Mouse (Mus musculus) limb, embryonic 13.5 days (tissue): ENCODE measurements around the gene Slc25a24. TPM values are rescaled to one million over a fixed set of nuclear protein-coding genes. Genes with fewer than 3 reads are reported as not detected.

Experiments used
- ATAC-seq: fragments of 200-750 bp; cut with Nextera tagmentation; 2 replicates; pipeline ENCODE4 v1.8.0; 2017; ENCODE audit warnings: low read depth, moderate number of reproducible peaks, moderate TSS enrichment; ENCODE audit not compliant: low FRiP score
- H3K27ac ChIP-seq: fragments of 300-500 bp; sonication (generic); 2 replicates; pipeline ENCODE4 v1.5.1; 2015; ENCODE audit warnings: inconsistent platforms, mild to moderate bottlenecking, moderate library complexity
- H3K27me3 ChIP-seq: fragments of 300-500 bp; sonication (generic); 2 replicates; pipeline ENCODE4 v1.6.1; 2015; ENCODE audit warnings: mild to moderate bottlenecking, inconsistent platforms
- H3K36me3 ChIP-seq: fragments of 300-500 bp; sonication (generic); 2 replicates; pipeline ENCODE4 v1.6.1; 2015; ENCODE audit warnings: inconsistent platforms, mild to moderate bottlenecking, moderate library complexity
- H3K4me1 ChIP-seq: fragments of 300-500 bp; sonication (generic); 2 replicates; pipeline ENCODE4 v1.6.1; 2015; ENCODE audit warnings: inconsistent platforms
- H3K4me2 ChIP-seq: fragments of 300-500 bp; sonication (generic); replicated peaks from 2 replicates; pipeline ENCODE4 v1.6.1; 2015; ENCODE audit warnings: inconsistent platforms, mild to moderate bottlenecking, moderate library complexity
- H3K4me3 ChIP-seq: fragments of 300-500 bp; sonication (generic); 2 replicates; pipeline ENCODE4 v1.5.1; 2015; ENCODE audit warnings: moderate library complexity, mild to moderate bottlenecking, inconsistent platforms
- H3K9ac ChIP-seq: fragments of 300-500 bp; sonication (generic); 2 replicates; pipeline ENCODE4 v1.6.1; 2015; ENCODE audit warnings: mild to moderate bottlenecking, inconsistent platforms
- H3K9me3 ChIP-seq: fragments of 300-500 bp; sonication (generic); 2 replicates; pipeline ENCODE4 v1.6.1; 2016; ENCODE audit warnings: inconsistent platforms
- WGBS: fragments of 180-500 bp; shearing (Covaris S2); methylation state at CpG from one replicate; pipeline ENCODE4 v1.1.7; 2015; 5-methylcytosine and 5-hydroxymethylcytosine counted together
- polyA plus RNA-seq: library from polyadenylated mRNA; unstranded; fragments of >200 nt; fragmentation: Nextera tagmentation; extraction: Ambion mirVana; gene quantifications from 2 replicates; pipeline ENCODE4 v1.2.1, GENCODE M21; 2015

Slc25a24 gene
- 45.0 and 51.0 TPM in 2 replicates for polyA plus RNA-seq

DNA sequence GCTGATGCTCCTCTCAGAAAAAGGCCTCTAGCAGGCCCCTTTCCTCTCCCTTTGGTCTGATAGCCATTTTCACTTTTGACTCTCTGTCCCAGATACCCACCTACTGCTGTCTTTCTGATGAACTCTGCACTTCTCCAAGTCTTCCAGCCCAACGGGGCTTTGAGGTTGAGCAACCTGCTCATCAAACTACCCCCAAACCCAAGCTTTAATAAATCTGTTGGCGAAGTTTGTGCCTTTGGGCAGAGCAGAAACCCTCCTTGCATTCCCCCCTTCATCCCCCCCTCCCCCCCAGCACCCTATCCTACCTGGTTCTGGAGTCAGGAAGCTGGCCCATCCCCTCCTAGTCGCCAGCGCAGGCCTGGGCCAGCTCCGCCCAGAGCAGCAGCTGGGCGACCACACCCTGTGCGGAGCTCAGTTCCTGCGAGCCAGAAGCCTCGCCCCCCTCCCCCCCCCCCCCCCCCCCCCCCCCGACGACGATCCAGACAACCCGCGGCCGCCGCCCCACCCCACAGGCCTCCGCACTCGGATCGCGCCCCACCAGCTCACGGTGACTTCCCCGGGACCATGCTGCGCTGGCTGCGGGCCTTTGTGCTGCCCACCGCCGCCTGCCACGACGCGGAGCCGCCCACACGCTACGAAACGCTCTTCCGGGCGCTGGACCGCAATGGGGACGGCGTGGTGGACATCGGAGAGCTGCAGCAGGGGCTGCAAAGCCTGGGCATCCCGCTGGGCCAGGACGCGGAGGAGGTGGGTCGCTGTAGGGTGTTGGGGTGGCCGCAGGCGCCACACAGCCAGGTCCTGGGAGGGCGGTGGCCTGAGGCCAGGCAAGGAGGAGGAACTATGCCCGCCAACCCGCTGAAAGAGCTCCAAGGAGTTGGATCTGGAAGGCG is at the start of gene Slc25a24:
TSS of gene Slc25a24 (plus strand) at position 509 of the 890 bp plus-strand sequence.
- 3% methylated on average over 35 of the region's 49 CpGs for WGBS

GRCm38 (mm10) chr3:109080169-109080568 is 42.8 kb upstream of the Slc25a24 start, which contains the start of gene Slc25a54:
Gene Slc25a54, plus strand, starts transcription at chr3:109080469.
- Histone ChIP-seq H3K4me3 (no peak within 1 kb of the TSS), H3K4me1 (no peaks in the 10 kb centered on the region), H3K36me3 (no peaks in the 10 kb centered on the region), H3K27ac (no peak within 1 kb of the TSS), H3K9me3 (no peaks in the 10 kb centered on the region), H3K27me3 (no peaks in the 10 kb centered on the region), H3K9ac (no peak within 1 kb of the TSS), H3K4me2 (no peak within 1 kb of the TSS)
- WGBS, result 93% methylated on average over 17 of the region's 17 CpGs
- no peak for ATAC-seq

More for the DNA sequence above, at the start of gene Slc25a24:
- Histone ChIP-seq H3K27me3 (no peaks in the 10 kb centered on the region), H3K4me3 (peak within 1 kb of the TSS; percentile 85), H3K36me3 (peaks cover 13% of the 10 kb centered on the region), H3K4me1 (peaks cover 24% of the 10 kb centered on the region), H3K4me2 (peak within 1 kb of the TSS; percentile 80), H3K9me3 (no peaks in the 10 kb centered on the region; the same call in 1 of the 2 replicates), H3K9ac (peak within 1 kb of the TSS; percentile 95), H3K27ac (peak within 1 kb of the TSS; percentile 87)
- peak; percentile 92 for ATAC-seq

- Histone ChIP-seq H3K36me3 (no peaks in the 10 kb centered on the region), H3K9ac (no peak overlapping the region), H3K27me3 (no peaks in the 10 kb centered on the region), H3K9me3 (no peaks in the 10 kb centered on the region), H3K4me2 (no peak overlapping the region), H3K4me3 (no peak overlapping the region), H3K27ac (no peak overlapping the region), H3K4me1 (no peaks in the 10 kb centered on the region)
- ATAC-seq, result no peak
- 91% methylated on average over 2 of the region's 2 CpGs for WGBS
These were observed 38.5 kb upstream of the Slc25a24 start for GRCm38 (mm10) chr3:109084418-109084817.

DNA sequence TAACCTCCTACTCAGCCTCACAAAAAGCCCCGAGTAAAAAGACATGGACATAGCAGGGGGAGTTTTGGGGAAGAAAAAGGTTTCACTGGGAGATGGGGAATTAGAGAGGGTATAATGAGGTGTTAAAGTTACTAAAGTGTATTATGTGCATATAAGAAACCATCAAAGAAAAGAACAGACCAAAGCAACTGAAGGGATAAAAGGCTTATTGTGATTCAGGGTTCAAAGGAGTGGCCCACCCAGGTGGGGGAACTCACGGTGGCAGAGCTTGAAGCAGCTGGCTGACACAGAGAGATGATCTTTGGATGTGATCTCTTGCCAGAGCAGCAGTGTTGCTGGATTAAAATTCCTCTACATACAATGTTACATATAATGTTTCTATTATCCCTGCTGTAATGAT is 34.5 kb upstream of the Slc25a24 start:
- Histone ChIP-seq H3K4me2 (no peak overlapping the region), H3K27me3 (no peaks in the 10 kb centered on the region), H3K9ac (no peak overlapping the region), H3K4me3 (no peak overlapping the region), H3K4me1 (no peaks in the 10 kb centered on the region), H3K9me3 (no peaks in the 10 kb centered on the region), H3K27ac (no peak overlapping the region), H3K36me3 (no peaks in the 10 kb centered on the region)
- ATAC-seq, result no peak
- 10% methylated on average over 2 of the region's 2 CpGs for WGBS

DNA sequence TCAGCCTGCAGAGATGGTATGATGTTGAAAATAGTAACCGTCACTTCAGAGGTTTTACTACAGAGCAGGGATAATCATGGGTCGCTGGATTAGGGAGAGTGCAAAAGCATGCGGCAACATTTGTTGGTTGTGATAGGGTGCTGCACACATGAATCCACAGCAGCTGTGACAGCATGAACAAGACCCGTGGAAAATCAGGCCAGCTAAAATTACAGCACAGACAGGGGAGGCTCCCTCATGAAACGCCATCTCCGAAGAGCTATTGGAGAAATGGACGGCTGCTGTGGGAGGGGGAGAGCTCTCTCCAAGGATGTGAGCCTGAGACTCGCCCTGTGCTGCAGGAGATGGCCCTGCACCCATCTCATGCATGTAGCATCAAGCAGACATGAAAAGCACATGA is 18.2 kb upstream of the Slc25a24 start:
- H3K27me3 ChIP-seq, result no peaks in the 10 kb centered on the region
- H3K4me2 ChIP-seq, result no peak overlapping the region
- H3K9ac ChIP-seq, result no peak overlapping the region
- H3K4me1 ChIP-seq, result no peaks in the 10 kb centered on the region
- H3K9me3 ChIP-seq, result no peaks in the 10 kb centered on the region
- ATAC-seq, result peak; percentile 82
- H3K27ac ChIP-seq, result no peak overlapping the region
- H3K36me3 ChIP-seq, result no peaks in the 10 kb centered on the region
- 51% methylated on average over 8 of the region's 8 CpGs for WGBS
- no peak overlapping the region for H3K4me3 ChIP-seq

DNA sequence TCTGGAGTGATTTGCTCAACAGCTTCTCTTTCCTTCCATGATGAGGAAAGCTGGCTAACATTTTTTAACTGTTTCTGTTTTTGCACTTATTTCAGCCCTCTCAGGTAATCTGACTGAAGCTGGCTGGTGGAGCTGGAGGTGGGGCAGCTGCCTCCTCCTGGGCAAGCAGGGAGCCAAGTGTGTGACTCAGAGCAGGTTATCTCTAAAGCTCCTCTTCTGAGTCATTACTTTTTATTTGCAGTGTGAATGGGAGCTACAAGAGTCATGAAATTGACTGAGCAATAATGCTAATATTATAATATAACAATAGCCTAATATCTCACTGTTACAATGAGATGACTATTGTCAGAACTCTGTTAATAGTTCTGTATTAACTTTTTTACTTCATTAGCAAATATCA is 5.8 kb upstream of the Slc25a24 start:
- Histone ChIP-seq H3K4me3 (no peak overlapping the region), H3K27me3 (no peaks in the 10 kb centered on the region), H3K9me3 (no peaks in the 10 kb centered on the region), H3K4me1 (peaks cover under 1% of the 10 kb centered on the region; the same call in 1 of the 2 replicates), H3K36me3 (no peaks in the 10 kb centered on the region), H3K27ac (no peak overlapping the region), H3K4me2 (no peak overlapping the region), H3K9ac (no peak overlapping the region)
- no peak for ATAC-seq

DNA sequence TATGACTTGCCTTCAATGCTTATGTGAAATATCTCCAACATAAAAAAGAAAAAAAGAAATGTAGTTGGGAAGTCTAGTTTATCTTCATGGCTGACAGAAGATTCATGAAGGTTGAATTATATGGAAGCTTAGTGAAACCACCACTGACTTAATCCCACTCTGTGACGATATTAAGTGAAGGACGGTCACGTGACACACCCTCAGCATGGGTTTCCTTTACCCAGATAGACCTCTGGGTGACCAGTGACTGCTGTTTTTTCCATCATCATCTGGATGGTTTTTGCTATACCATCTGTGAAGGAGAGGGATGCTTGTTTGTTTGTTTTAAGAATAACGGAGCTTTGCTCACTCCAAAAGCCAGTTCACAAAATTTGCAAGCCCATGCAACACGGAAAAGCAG is 3.4 kb upstream of the Slc25a24 start:
- Histone ChIP-seq H3K4me1 (peaks cover 16% of the 10 kb centered on the region), H3K27ac (no peak overlapping the region), H3K9me3 (no peaks in the 10 kb centered on the region), H3K4me2 (no peak overlapping the region), H3K9ac (no peak overlapping the region), H3K4me3 (no peak overlapping the region), H3K27me3 (no peaks in the 10 kb centered on the region), H3K36me3 (no peaks in the 10 kb centered on the region)
- no peak for ATAC-seq
- 86% methylated on average over 5 of the region's 5 CpGs for WGBS

GRCm38 (mm10) chr3:109119973-109120372 is 3.0 kb upstream of the Slc25a24 start:
- no peak overlapping the region for H3K4me3 ChIP-seq
- H3K4me1 ChIP-seq, result peaks cover 16% of the 10 kb centered on the region
- no peak for ATAC-seq
- H3K9me3 ChIP-seq, result no peaks in the 10 kb centered on the region
- H3K4me2 ChIP-seq, result no peak overlapping the region
- no peaks in the 10 kb centered on the region for H3K27me3 ChIP-seq
- H3K36me3 ChIP-seq, result no peaks in the 10 kb centered on the region
- no peak overlapping the region for H3K9ac ChIP-seq
- no peak overlapping the region for H3K27ac ChIP-seq
- 87% methylated on average over 5 of the region's 5 CpGs for WGBS

GRCm38 (mm10) chr3:109123531-109123981 is 607 bp downstream of the Slc25a24 start:
- ATAC-seq, result no peak; the same call in 1 of the 2 replicates
- WGBS, result 5% methylated on average over 8 of the region's 8 CpGs

DNA sequence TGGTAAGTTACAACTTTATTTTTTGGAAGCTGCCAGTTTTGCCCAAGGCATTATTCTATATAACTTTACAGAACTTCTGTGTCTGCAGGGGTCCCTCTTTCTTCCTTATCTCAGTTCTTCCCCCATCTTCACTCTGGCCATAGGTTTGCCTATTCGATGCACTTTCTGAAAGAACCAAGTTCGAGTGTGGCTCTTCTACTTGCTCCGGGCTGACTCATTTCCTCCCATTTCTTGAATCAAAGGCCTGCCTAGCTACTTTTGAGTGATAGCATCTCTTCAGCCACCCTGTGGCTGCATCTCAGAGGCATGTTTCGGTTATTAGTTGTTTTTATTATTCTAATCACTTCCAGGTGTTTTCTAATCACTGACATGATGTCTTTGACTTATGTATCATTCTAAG is 1.1 kb downstream of the Slc25a24 start:
- H3K27me3 ChIP-seq, result no peaks in the 10 kb centered on the region
- no peak for ATAC-seq
- H3K4me2 ChIP-seq, result peak overlapping the region; percentile 80
- H3K27ac ChIP-seq, result no peak overlapping the region
- WGBS, result 31% methylated on average over 4 of the region's 4 CpGs
- peak overlapping the region; percentile 85 for H3K4me3 ChIP-seq
- peaks cover 24% of the 10 kb centered on the region for H3K4me1 ChIP-seq
- peak overlapping the region; percentile 95 for H3K9ac ChIP-seq
- no peaks in the 10 kb centered on the region; the same call in 1 of the 2 replicates for H3K9me3 ChIP-seq
- H3K36me3 ChIP-seq, result peaks cover 13% of the 10 kb centered on the region

More at GRCm38 (mm10) chr3:109123531-109123981, 607 bp downstream of the Slc25a24 start:
- Histone ChIP-seq H3K4me1 (peaks cover 24% of the 10 kb centered on the region), H3K4me3 (peak overlapping the region; percentile 85), H3K9me3 (no peaks in the 10 kb centered on the region; the same call in 1 of the 2 replicates), H3K36me3 (peaks cover 13% of the 10 kb centered on the region), H3K9ac (peak overlapping the region; percentile 95), H3K27me3 (no peaks in the 10 kb centered on the region), H3K27ac (peak overlapping the region; percentile 87), H3K4me2 (peak overlapping the region; percentile 80)

- no peak overlapping the region for H3K9ac ChIP-seq
- H3K27me3 ChIP-seq, result no peaks in the 10 kb centered on the region
- 80% methylated on average over 6 of the region's 6 CpGs for WGBS
- H3K27ac ChIP-seq, result no peak overlapping the region
- no peak overlapping the region for H3K4me2 ChIP-seq
- ATAC-seq, result no peak
- H3K4me3 ChIP-seq, result no peak overlapping the region
- peaks cover 18% of the 10 kb centered on the region for H3K36me3 ChIP-seq
- H3K4me1 ChIP-seq, result peaks cover 24% of the 10 kb centered on the region
- H3K9me3 ChIP-seq, result no peaks in the 10 kb centered on the region; the same call in 1 of the 2 replicates
These were observed 2.6 kb downstream of the Slc25a24 start for GRCm38 (mm10) chr3:109125531-109125930.

- H3K9ac ChIP-seq, result no peak overlapping the region
- peaks cover 8% of the 10 kb centered on the region for H3K9me3 ChIP-seq
- no peak overlapping the region for H3K27ac ChIP-seq
- H3K27me3 ChIP-seq, result no peaks in the 10 kb centered on the region
- H3K4me3 ChIP-seq, result no peak overlapping the region
- 84% methylated on average over 5 of the region's 5 CpGs for WGBS
- no peak overlapping the region for H3K4me2 ChIP-seq
- ATAC-seq, result no peak
- peaks cover 42% of the 10 kb centered on the region for H3K36me3 ChIP-seq
- H3K4me1 ChIP-seq, result peaks cover 8% of the 10 kb centered on the region; the same call in 1 of the 2 replicates
These were observed 6.8 kb downstream of the Slc25a24 start for GRCm38 (mm10) chr3:109129768-109130167.
